Mouse (Mus musculus): ENCODE measurements at regions not wholly inside any gene's neighbourhood (a gene's known extent, or its start where the extent isn't known, plus 50 kb on each side); places are given as distances from the start of the nearest gene placed in this dataset.
A peak's percentile ranks its signal among the peaks of the same experiment; 100 is the strongest.

GRCm38 (mm10) chr2:114994691-114995347, 340.1 kb upstream of the Dph6 start:
- no peak for DNase-seq

GRCm38 (mm10) chr2:115013916-115014315, 359.2 kb upstream of the Dph6 start:
- DNase-seq, result no peak

- no peak for DNase-seq
Measured at GRCm38 (mm10) chr2:115026777-115027176, 372.0 kb upstream of the Dph6 start.

- DNase-seq, result peak in 1 of 2 experiments; percentile 2
Measured at GRCm38 (mm10) chr2:115031134-115031533, 376.4 kb upstream of the Dph6 start.

GRCm38 (mm10) chr2:115036205-115036604, 381.4 kb upstream of the Dph6 start:
- DNase-seq, result no peak

GRCm38 (mm10) chr2:115042299-115042785, 387.6 kb upstream of the Dph6 start:
- no peak for DNase-seq

GRCm38 (mm10) chr2:115056327-115057070, 401.7 kb upstream of the Dph6 start:
- DNase-seq, result peak in 1 of 2 experiments; percentile 10

GRCm38 (mm10) chr2:115057200-115057599, 402.4 kb upstream of the Dph6 start:
- DNase-seq, result no peak

GRCm38 (mm10) chr2:115067489-115068163, 412.9 kb upstream of the Dph6 start:
- DNase-seq, result no peak

- no peak for DNase-seq
Measured at GRCm38 (mm10) chr2:115069704-115070103, 414.9 kb upstream of the Dph6 start.

GRCm38 (mm10) chr2:115070123-115070522, 415.4 kb upstream of the Dph6 start:
- DNase-seq, result no peak

GRCm38 (mm10) chr2:115070666-115071065, 415.9 kb upstream of the Dph6 start:
- no peak for DNase-seq

- peak; percentile 71 to 78 for DNase-seq
Measured at GRCm38 (mm10) chr2:115081563-115082291, 427.0 kb upstream of the Dph6 start.

- peak in 1 of 2 experiments; percentile 9 for DNase-seq
Measured at GRCm38 (mm10) chr2:115082292-115082809, 427.6 kb upstream of the Dph6 start.

- DNase-seq, result no peak
Measured at GRCm38 (mm10) chr2:115088421-115089120, 433.8 kb upstream of the Dph6 start.

GRCm38 (mm10) chr2:115090430-115091175, 435.8 kb upstream of the Dph6 start:
- DNase-seq, result peak in 1 of 2 experiments; percentile 6

GRCm38 (mm10) chr2:115095351-115095750, 440.6 kb upstream of the Dph6 start:
- no peak for DNase-seq

GRCm38 (mm10) chr2:115101501-115101900, 446.7 kb upstream of the Dph6 start:
- no peak for DNase-seq

GRCm38 (mm10) chr2:115119429-115120205, 461.9 kb upstream of the BC052040 start:
- DNase-seq, result peak; percentile 62 to 65

GRCm38 (mm10) chr2:115120206-115120503, 461.4 kb upstream of the BC052040 start:
- no peak for DNase-seq
